Mouse (Mus musculus): ENCODE measurements around the gene Maff. TPM values are rescaled to one million over a fixed set of nuclear protein-coding genes. Genes with fewer than 3 reads are reported as not detected.

The Maff gene
- polyA plus RNA-seq, 1 experiment from 2014 or later = 1.0 TPM

- WGBS = 74% methylated on average over 6 of the region's 6 CpGs
- no peak overlapping the region for H3K4me3 ChIP-seq (replicated peaks; ENCODE audit: low read depth, low read length)
- peaks cover 80% of the 10 kb centered on the region for H3K36me3 ChIP-seq (ENCODE audit: control insufficient read depth, insufficient read depth, low read length)
Observed at GRCm38 (mm10) chr15:79364120-79364519, 17.7 kb downstream of the Maff start.

GRCm38 (mm10) chr15:79365068-79365467, 18.6 kb downstream of the Maff start:
- Histone ChIP-seq H3K27me3 (ENCODE audit: control insufficient read depth, insufficient read depth, low read length) (no peaks in the 10 kb centered on the region), H3K9ac (replicated peaks; ENCODE audit: low read length) (no peak overlapping the region), H3K27ac (replicated peaks; ENCODE audit: low read depth, low read length) (no peak overlapping the region), H3K4me3 (replicated peaks; ENCODE audit: low read depth, low read length) (no peak overlapping the region), H3K9me3 (ENCODE audit: control insufficient read depth, low read length) (no peaks in the 10 kb centered on the region), H3K4me1 (ENCODE audit: control insufficient read depth, insufficient read depth, low read length) (no peaks in the 10 kb centered on the region), H3K36me3 (ENCODE audit: control insufficient read depth, insufficient read depth, low read length) (peaks cover 89% of the 10 kb centered on the region), H3K4me2 (ENCODE audit: low read length) (no peak overlapping the region)
- 97% methylated on average over 12 of the region's 12 CpGs for WGBS
- ATAC-seq (ENCODE audit: low FRiP score, low TSS enrichment) (no peak), DNase-seq (no peak)

More at GRCm38 (mm10) chr15:79364120-79364519, 17.7 kb downstream of the Maff start:
- Histone ChIP-seq H3K27me3 (ENCODE audit: control insufficient read depth, insufficient read depth, low read length) (no peaks in the 10 kb centered on the region), H3K27ac (replicated peaks; ENCODE audit: low read depth, low read length) (no peak overlapping the region), H3K9me3 (ENCODE audit: control insufficient read depth, low read length) (no peaks in the 10 kb centered on the region), H3K9ac (replicated peaks; ENCODE audit: low read length) (no peak overlapping the region), H3K4me2 (ENCODE audit: low read length) (no peak overlapping the region), H3K4me1 (ENCODE audit: control insufficient read depth, insufficient read depth, low read length) (no peaks in the 10 kb centered on the region)
- no peak for DNase-seq
- no peak for ATAC-seq (ENCODE audit: low FRiP score, low TSS enrichment)

GRCm38 (mm10) chr15:79366402-79366801, 20.0 kb downstream of the Maff start:
- no peak overlapping the region for H3K4me2 ChIP-seq (ENCODE audit: low read length)
- ATAC-seq (ENCODE audit: low FRiP score, low TSS enrichment) = no peak
- H3K27me3 ChIP-seq (ENCODE audit: control insufficient read depth, insufficient read depth, low read length) = no peaks in the 10 kb centered on the region
- peaks cover 85% of the 10 kb centered on the region for H3K36me3 ChIP-seq (ENCODE audit: control insufficient read depth, insufficient read depth, low read length)
- no peak overlapping the region for H3K9ac ChIP-seq (replicated peaks; ENCODE audit: low read length)
- DNase-seq = no peak
- no peak overlapping the region for H3K4me3 ChIP-seq (replicated peaks; ENCODE audit: low read depth, low read length)
- H3K27ac ChIP-seq (replicated peaks; ENCODE audit: low read depth, low read length) = no peak overlapping the region
- H3K4me1 ChIP-seq (ENCODE audit: control insufficient read depth, insufficient read depth, low read length) = no peaks in the 10 kb centered on the region
- over 99% methylated on average over 5 of the region's 5 CpGs for WGBS
- no peaks in the 10 kb centered on the region for H3K9me3 ChIP-seq (ENCODE audit: control insufficient read depth, low read length)

- Histone ChIP-seq H3K4me1 (ENCODE audit: control insufficient read depth, insufficient read depth, low read length) (no peaks in the 10 kb centered on the region), H3K27ac (replicated peaks; ENCODE audit: low read depth, low read length) (no peak overlapping the region), H3K36me3 (ENCODE audit: control insufficient read depth, insufficient read depth, low read length) (peaks cover 82% of the 10 kb centered on the region), H3K9ac (replicated peaks; ENCODE audit: low read length) (no peak overlapping the region), H3K4me3 (replicated peaks; ENCODE audit: low read depth, low read length) (no peak overlapping the region), H3K27me3 (ENCODE audit: control insufficient read depth, insufficient read depth, low read length) (no peaks in the 10 kb centered on the region), H3K4me2 (ENCODE audit: low read length) (no peak overlapping the region), H3K9me3 (ENCODE audit: control insufficient read depth, low read length) (no peaks in the 10 kb centered on the region)
- WGBS = 75% methylated on average over 14 of the region's 14 CpGs
- DNase-seq (no peak), ATAC-seq (ENCODE audit: low FRiP score, low TSS enrichment) (no peak)
Observed at GRCm38 (mm10) chr15:79368313-79368811, 21.9 kb downstream of the Maff start.

GRCm38 (mm10) chr15:79368861-79369440, 22.5 kb downstream of the Maff start:
- no peak overlapping the region for H3K4me2 ChIP-seq (ENCODE audit: low read length)
- no peak for DNase-seq
- no peak overlapping the region for H3K27ac ChIP-seq (replicated peaks; ENCODE audit: low read depth, low read length)
- no peaks in the 10 kb centered on the region for H3K4me1 ChIP-seq (ENCODE audit: control insufficient read depth, insufficient read depth, low read length)
- WGBS = 90% methylated on average over 8 of the region's 8 CpGs
- H3K9ac ChIP-seq (replicated peaks; ENCODE audit: low read length) = no peak overlapping the region
- ATAC-seq (ENCODE audit: low FRiP score, low TSS enrichment) = no peak
- no peaks in the 10 kb centered on the region for H3K27me3 ChIP-seq (ENCODE audit: control insufficient read depth, insufficient read depth, low read length)
- no peaks in the 10 kb centered on the region for H3K9me3 ChIP-seq (ENCODE audit: control insufficient read depth, low read length)
- peaks cover 80% of the 10 kb centered on the region for H3K36me3 ChIP-seq (ENCODE audit: control insufficient read depth, insufficient read depth, low read length)
- no peak overlapping the region for H3K4me3 ChIP-seq (replicated peaks; ENCODE audit: low read depth, low read length)

- no peak overlapping the region for H3K4me2 ChIP-seq (ENCODE audit: low read length)
- H3K4me3 ChIP-seq (replicated peaks; ENCODE audit: low read depth, low read length) = no peak overlapping the region
- H3K27me3 ChIP-seq (ENCODE audit: control insufficient read depth, insufficient read depth, low read length) = no peaks in the 10 kb centered on the region
- no peak overlapping the region for H3K27ac ChIP-seq (replicated peaks; ENCODE audit: low read depth, low read length)
- no peaks in the 10 kb centered on the region for H3K4me1 ChIP-seq (ENCODE audit: control insufficient read depth, insufficient read depth, low read length)
- ATAC-seq (ENCODE audit: low FRiP score, low TSS enrichment) (no peak), DNase-seq (no peak)
- 63% methylated on average over 15 of the region's 15 CpGs for WGBS
- peaks cover 80% of the 10 kb centered on the region for H3K36me3 ChIP-seq (ENCODE audit: control insufficient read depth, insufficient read depth, low read length)
- H3K9ac ChIP-seq (replicated peaks; ENCODE audit: low read length) = no peak overlapping the region
- no peaks in the 10 kb centered on the region for H3K9me3 ChIP-seq (ENCODE audit: control insufficient read depth, low read length)
Observed at GRCm38 (mm10) chr15:79369452-79370280, 23.2 kb downstream of the Maff start.

- no peak overlapping the region for H3K4me2 ChIP-seq (ENCODE audit: low read length)
- DNase-seq (no peak), ATAC-seq (ENCODE audit: low FRiP score, low TSS enrichment) (no peak)
- peaks cover 77% of the 10 kb centered on the region for H3K36me3 ChIP-seq (ENCODE audit: control insufficient read depth, insufficient read depth, low read length)
- H3K9me3 ChIP-seq (ENCODE audit: control insufficient read depth, low read length) = no peaks in the 10 kb centered on the region
- 0 out of 2 replicates have a peak overlapping the region, but pooled peaks have one; percentile 13 for H3K27ac ChIP-seq (replicated peaks; ENCODE audit: low read depth, low read length)
- no peaks in the 10 kb centered on the region for H3K4me1 ChIP-seq (ENCODE audit: control insufficient read depth, insufficient read depth, low read length)
- no peaks in the 10 kb centered on the region for H3K27me3 ChIP-seq (ENCODE audit: control insufficient read depth, insufficient read depth, low read length)
- H3K9ac ChIP-seq (replicated peaks; ENCODE audit: low read length) = no peak overlapping the region
- WGBS = 71% methylated on average over 7 of the region's 7 CpGs
- H3K4me3 ChIP-seq (replicated peaks; ENCODE audit: low read depth, low read length) = no peak overlapping the region
Observed at GRCm38 (mm10) chr15:79370281-79370843, 23.9 kb downstream of the Maff start.

- H3K4me1 ChIP-seq (ENCODE audit: control insufficient read depth, insufficient read depth, low read length) = no peaks in the 10 kb centered on the region
- no peak for DNase-seq
- no peak overlapping the region for H3K4me3 ChIP-seq (replicated peaks; ENCODE audit: low read depth, low read length)
- 58% methylated on average over 3 of the region's 3 CpGs for WGBS
- H3K27me3 ChIP-seq (ENCODE audit: control insufficient read depth, insufficient read depth, low read length) = no peaks in the 10 kb centered on the region
- H3K4me2 ChIP-seq (ENCODE audit: low read length) = no peak overlapping the region
- no peak overlapping the region; the same call in 1 of the 2 replicates for H3K9ac ChIP-seq (replicated peaks; ENCODE audit: low read length)
- H3K27ac ChIP-seq (replicated peaks; ENCODE audit: low read depth, low read length) = peak overlapping the region; percentile 37; the same call in 1 of the 2 replicates
- H3K9me3 ChIP-seq (ENCODE audit: control insufficient read depth, low read length) = no peaks in the 10 kb centered on the region
- peaks cover 69% of the 10 kb centered on the region for H3K36me3 ChIP-seq (ENCODE audit: control insufficient read depth, insufficient read depth, low read length)
- ATAC-seq (ENCODE audit: low FRiP score, low TSS enrichment) = no peak
Observed at GRCm38 (mm10) chr15:79374760-79375159, 28.3 kb downstream of the Maff start.

Measured in midbrain, embryonic 14.5 days (tissue).